Mouse (Mus musculus) neural tube, embryonic 11.5 days (tissue): ENCODE measurements at regions not wholly inside any gene's neighbourhood (a gene's known extent, or its start where the extent isn't known, plus 50 kb on each side); places are given as distances from the start of the nearest gene placed in this dataset.

ENCODE experiments used
- ATAC-seq: fragments of 200-750 bp; cut with Nextera tagmentation; 2 replicates; pipeline ENCODE4 v1.8.0; 2017; ENCODE audit warnings: moderate number of reproducible peaks, mild to moderate bottlenecking, moderate TSS enrichment, moderate library complexity; ENCODE audit not compliant: insufficient read depth, low FRiP score, low TSS enrichment
- DNase-seq: peaks from one replicate; pipeline ENCODE4 v3.0.0-alpha.2; 2015; ENCODE audit warnings: low spot score
- H3K27ac ChIP-seq: fragments of 300-500 bp; sonication (generic); 2 replicates; pipeline ENCODE4 v1.5.1; 2014; ENCODE audit warnings: low read depth, mild to moderate bottlenecking, low read length
- H3K27me3 ChIP-seq: fragments of 300-500 bp; sonication (generic); 2 replicates; pipeline ENCODE4 v1.6.1; 2014; ENCODE audit warnings: mild to moderate bottlenecking, low read length, mixed read lengths; ENCODE audit not compliant: control insufficient read depth, insufficient read depth
- H3K36me3 ChIP-seq: fragments of 300-500 bp; sonication (generic); 2 replicates; pipeline ENCODE4 v1.6.1; 2014; ENCODE audit warnings: mild to moderate bottlenecking, low read length, moderate library complexity, mixed read lengths; ENCODE audit not compliant: control insufficient read depth, insufficient read depth
- H3K4me1 ChIP-seq: fragments of 300-500 bp; sonication (generic); 2 replicates; pipeline ENCODE4 v1.6.1; 2014; ENCODE audit warnings: low read length, mixed read lengths; ENCODE audit not compliant: control insufficient read depth, insufficient read depth
- H3K4me2 ChIP-seq: fragments of 300-500 bp; sonication (generic); 2 replicates; pipeline ENCODE4 v1.6.1; 2014; ENCODE audit warnings: low read depth, mild to moderate bottlenecking, moderate library complexity
- H3K4me3 ChIP-seq: fragments of 300-500 bp; sonication (generic); 2 replicates; pipeline ENCODE4 v1.5.1; 2014; ENCODE audit warnings: low read depth, low read length
- H3K9ac ChIP-seq: fragments of 300-500 bp; sonication (generic); 2 replicates; pipeline ENCODE4 v1.6.1; 2014; ENCODE audit warnings: mild to moderate bottlenecking, low read length
- H3K9me3 ChIP-seq: fragments of 300-500 bp; sonication (generic); 2 replicates; pipeline ENCODE4 v1.6.1; 2016; ENCODE audit warnings: low read length; ENCODE audit not compliant: control insufficient read depth
- WGBS: fragments of 180-500 bp; shearing (Covaris S2); extraction: QIAGEN DNeasy Blood & Tissue Kit; methylation state at CpG from one replicate; pipeline ENCODE4 v1.1.7; 2014; 5-methylcytosine and 5-hydroxymethylcytosine counted together

- DNase-seq (no peak), ATAC-seq (no peak)
- H3K9me3 ChIP-seq: no peaks in the 10 kb centered on the region
- no peak overlapping the region for H3K27ac ChIP-seq
- 81% methylated on average over 2 of the region's 2 CpGs for WGBS
- no peak overlapping the region for H3K9ac ChIP-seq
- H3K27me3 ChIP-seq: no peaks in the 10 kb centered on the region
- H3K4me3 ChIP-seq: no peak overlapping the region
- H3K4me1 ChIP-seq: no peaks in the 10 kb centered on the region
- no peaks in the 10 kb centered on the region for H3K36me3 ChIP-seq
- H3K4me2 ChIP-seq: no peak overlapping the region
These were observed 942.1 kb downstream of the Adgrl2 start for GRCm38 (mm10) chr3:148048247-148048646.

DNA sequence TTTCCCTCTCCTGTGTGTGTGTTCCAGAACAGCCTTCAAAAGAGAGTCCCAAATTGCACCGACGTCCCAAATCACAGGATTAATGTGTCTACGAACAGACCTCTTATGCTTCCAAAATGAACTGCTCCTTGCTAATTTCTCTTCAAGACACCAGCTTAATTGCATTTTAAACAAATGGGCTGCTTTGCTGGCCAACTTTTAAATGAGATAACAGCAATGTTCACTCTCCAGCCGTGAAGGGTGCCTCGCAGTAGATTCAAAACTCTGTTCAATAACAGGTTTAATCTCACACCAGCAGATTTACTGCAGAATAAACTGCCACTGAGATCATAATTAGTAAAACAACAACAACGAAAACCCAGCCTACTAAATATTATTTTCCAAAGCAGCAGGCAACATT, 957.8 kb downstream of the Adgrl2 start:
- ATAC-seq (no peak), DNase-seq (no peak)
- Histone ChIP-seq H3K4me1 (no peaks in the 10 kb centered on the region), H3K9ac (no peak overlapping the region), H3K27me3 (no peaks in the 10 kb centered on the region), H3K27ac (no peak overlapping the region), H3K9me3 (no peaks in the 10 kb centered on the region), H3K4me3 (no peak overlapping the region), H3K36me3 (no peaks in the 10 kb centered on the region), H3K4me2 (no peak overlapping the region)
- WGBS: 88% methylated on average over 6 of the region's 6 CpGs

GRCm38 (mm10) chr3:148005831-148006230, 984.5 kb downstream of the Adgrl2 start:
- H3K4me3 ChIP-seq: no peak overlapping the region
- no peak overlapping the region for H3K4me2 ChIP-seq
- H3K36me3 ChIP-seq: no peaks in the 10 kb centered on the region
- WGBS: 69% methylated on average over 5 of the region's 5 CpGs
- DNase-seq: no peak
- H3K27me3 ChIP-seq: no peaks in the 10 kb centered on the region
- H3K27ac ChIP-seq: no peak overlapping the region
- no peak for ATAC-seq
- no peaks in the 10 kb centered on the region for H3K4me1 ChIP-seq
- H3K9ac ChIP-seq: no peak overlapping the region
- H3K9me3 ChIP-seq: no peaks in the 10 kb centered on the region

- no peaks in the 10 kb centered on the region for H3K4me1 ChIP-seq
- H3K27me3 ChIP-seq: no peaks in the 10 kb centered on the region
- no peaks in the 10 kb centered on the region for H3K9me3 ChIP-seq
- WGBS: 52% methylated on average over 3 of the region's 3 CpGs
- H3K27ac ChIP-seq: no peak overlapping the region
- ATAC-seq: no peak
- H3K4me3 ChIP-seq: no peak overlapping the region
- H3K36me3 ChIP-seq: no peaks in the 10 kb centered on the region
- no peak for DNase-seq
- no peak overlapping the region for H3K9ac ChIP-seq
- no peak overlapping the region for H3K4me2 ChIP-seq
These were observed 986.3 kb downstream of the Adgrl2 start for GRCm38 (mm10) chr3:148004006-148004405.

- Histone ChIP-seq H3K4me1 (no peaks in the 10 kb centered on the region), H3K27ac (no peak overlapping the region), H3K36me3 (no peaks in the 10 kb centered on the region), H3K9ac (no peak overlapping the region), H3K27me3 (no peaks in the 10 kb centered on the region), H3K4me2 (no peak overlapping the region), H3K4me3 (no peak overlapping the region), H3K9me3 (no peaks in the 10 kb centered on the region)
- no peak for DNase-seq
- WGBS: 69% methylated on average over 15 of the region's 15 CpGs
- ATAC-seq: no peak
These were observed 990.9 kb downstream of the Adgrl2 start for GRCm38 (mm10) chr3:147999330-147999953.

DNA sequence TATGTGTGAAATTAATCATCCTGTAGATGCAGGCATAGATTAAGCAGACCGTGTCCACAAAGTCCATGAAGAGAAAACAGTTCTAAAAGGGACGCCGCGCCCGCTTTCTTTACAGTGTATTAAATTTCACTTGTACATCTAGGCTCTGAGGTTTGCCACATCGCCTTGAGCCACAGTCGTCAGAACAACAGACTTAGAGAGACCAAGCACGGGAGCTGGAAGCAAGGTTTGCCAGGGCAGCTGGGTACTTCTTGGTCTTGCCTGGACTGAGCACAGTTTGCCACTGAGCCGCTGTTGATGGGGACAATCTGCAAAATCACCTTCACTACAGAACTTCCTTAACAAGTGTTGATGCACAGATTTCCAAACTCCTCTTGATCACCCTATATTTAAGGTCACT, 998.6 kb downstream of the Adgrl2 start:
- H3K27ac ChIP-seq: no peak overlapping the region
- WGBS: 78% methylated on average over 9 of the region's 9 CpGs
- DNase-seq: no peak
- ATAC-seq: no peak
- H3K4me1 ChIP-seq: no peaks in the 10 kb centered on the region
- H3K27me3 ChIP-seq: no peaks in the 10 kb centered on the region
- H3K9ac ChIP-seq: no peak overlapping the region
- no peaks in the 10 kb centered on the region for H3K36me3 ChIP-seq
- no peak overlapping the region for H3K4me3 ChIP-seq
- no peaks in the 10 kb centered on the region for H3K9me3 ChIP-seq
- no peak overlapping the region for H3K4me2 ChIP-seq

- no peaks in the 10 kb centered on the region for H3K9me3 ChIP-seq
- no peaks in the 10 kb centered on the region for H3K36me3 ChIP-seq
- no peak overlapping the region for H3K4me2 ChIP-seq
- no peaks in the 10 kb centered on the region for H3K4me1 ChIP-seq
- no peak overlapping the region for H3K4me3 ChIP-seq
- WGBS: 57% methylated on average over 10 of the region's 10 CpGs
- ATAC-seq (no peak), DNase-seq (no peak)
- no peak overlapping the region for H3K9ac ChIP-seq
- H3K27ac ChIP-seq: no peak overlapping the region
- no peaks in the 10 kb centered on the region for H3K27me3 ChIP-seq
These were observed 999.5 kb downstream of the Adgrl2 start for GRCm38 (mm10) chr3:147990831-147991230.

- no peak overlapping the region for H3K4me3 ChIP-seq
- no peaks in the 10 kb centered on the region for H3K36me3 ChIP-seq
- no peaks in the 10 kb centered on the region for H3K27me3 ChIP-seq
- 81% methylated on average over 5 of the region's 5 CpGs for WGBS
- no peak for ATAC-seq
- DNase-seq: no peak
- H3K4me1 ChIP-seq: no peaks in the 10 kb centered on the region
- H3K9ac ChIP-seq: no peak overlapping the region
- H3K9me3 ChIP-seq: no peaks in the 10 kb centered on the region
- H3K4me2 ChIP-seq: no peak overlapping the region
- no peak overlapping the region for H3K27ac ChIP-seq
These were observed 1007.5 kb downstream of the Adgrl2 start for GRCm38 (mm10) chr3:147982831-147983230.

- Histone ChIP-seq H3K9ac (no peak overlapping the region), H3K27ac (no peak overlapping the region), H3K4me1 (no peaks in the 10 kb centered on the region), H3K4me2 (no peak overlapping the region), H3K4me3 (no peak overlapping the region), H3K9me3 (no peaks in the 10 kb centered on the region), H3K36me3 (no peaks in the 10 kb centered on the region), H3K27me3 (no peaks in the 10 kb centered on the region)
- ATAC-seq (no peak), DNase-seq (no peak)
- WGBS: 76% methylated on average over 4 of the region's 4 CpGs
These were observed 1008.7 kb downstream of the Adgrl2 start for GRCm38 (mm10) chr3:147981621-147982020.
